Mouse (Mus musculus): ENCODE measurements at regions not wholly inside any gene's neighbourhood (a gene's known extent, or its start where the extent isn't known, plus 50 kb on each side); places are given as distances from the start of the nearest gene placed in this dataset.

DNA sequence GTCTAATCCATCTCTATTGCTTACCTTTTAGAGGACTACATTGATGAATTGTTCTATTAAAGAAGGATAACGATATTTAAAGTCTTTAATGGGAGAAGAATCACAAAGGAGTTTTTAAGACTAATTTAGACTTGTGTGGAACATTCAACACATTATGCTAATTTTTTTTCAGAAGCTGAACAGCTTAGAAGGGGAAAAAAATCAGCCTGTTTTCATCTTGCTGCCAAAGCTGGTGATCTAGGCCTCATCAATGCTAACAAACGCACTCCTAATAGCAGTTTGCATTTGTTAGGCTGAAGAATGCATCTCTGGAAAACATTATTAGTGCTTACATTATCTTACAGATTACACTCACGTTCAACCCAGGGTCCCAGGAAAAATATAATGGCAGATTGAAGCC, 126.2 kb downstream of the 9530068E07Rik start:
- DNase-seq (ENCODE audit: low read depth), result peak; percentile 65
- TF ChIP-seq CTCF (IDR thresholded peaks at IDR 0.05; ENCODE audit: borderline replicate concordance, extremely low read depth, insufficient read depth, insufficient read length), result no peak

- no peak for DNase-seq (ENCODE audit: low read depth)
- no peak for TF ChIP-seq POLR2A (IDR thresholded peaks at IDR 0.05; ENCODE audit: borderline replicate concordance, extremely low read depth, insufficient read depth, insufficient read length, poor library complexity, severe bottlenecking)
- no peak for TF ChIP-seq CTCF (IDR thresholded peaks at IDR 0.05; ENCODE audit: borderline replicate concordance, extremely low read depth, insufficient read depth, insufficient read length)
Observed at GRCm38 (mm10) chr11:52523191-52523590, 127.0 kb downstream of the 9530068E07Rik start.

DNA sequence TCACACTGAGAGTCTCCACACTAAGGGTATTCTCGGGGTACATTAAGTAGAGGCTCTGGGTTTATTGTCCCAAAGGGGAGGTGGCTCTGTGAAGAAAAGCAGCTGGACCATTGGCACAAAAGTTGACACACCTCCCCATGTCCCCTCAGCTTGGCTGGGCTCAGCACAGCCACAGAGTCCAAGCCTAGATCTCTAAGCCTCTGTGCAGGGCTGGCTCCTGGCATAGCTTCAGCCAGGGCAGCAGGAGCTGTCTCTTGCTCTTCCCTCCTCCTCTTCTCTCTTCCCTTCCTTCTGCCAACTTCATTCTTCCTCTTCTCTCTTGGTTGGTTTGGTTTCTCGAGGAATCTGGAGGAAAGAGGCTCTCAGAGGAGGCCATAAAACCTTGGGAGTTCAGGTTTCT, 127.4 kb downstream of the 9530068E07Rik start:
- TF ChIP-seq POLR2A (IDR thresholded peaks at IDR 0.05; ENCODE audit: borderline replicate concordance, extremely low read depth, insufficient read depth, insufficient read length, poor library complexity, severe bottlenecking), result no peak
- TF ChIP-seq CTCF (IDR thresholded peaks at IDR 0.05; ENCODE audit: borderline replicate concordance, extremely low read depth, insufficient read depth, insufficient read length), result no peak
- DNase-seq (ENCODE audit: low read depth), result no peak

DNA sequence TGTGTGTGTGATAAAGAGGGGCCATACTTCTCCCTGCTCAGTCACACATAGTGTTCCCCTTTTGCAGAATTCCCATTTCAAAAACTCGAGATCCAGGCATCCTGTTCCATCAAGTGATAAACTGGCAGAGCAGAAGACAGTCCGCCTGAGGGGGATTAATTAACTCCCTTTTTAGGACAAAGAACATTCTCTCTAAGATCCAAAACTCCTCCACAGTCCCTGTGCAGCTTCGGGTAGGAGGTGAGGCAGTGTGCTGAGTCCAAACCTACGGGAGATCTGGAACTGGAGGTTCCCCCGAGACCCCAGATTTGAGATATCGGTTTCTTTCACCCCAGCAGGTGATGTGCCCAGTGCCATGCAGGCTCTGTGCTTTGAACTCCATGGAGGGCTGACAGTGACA, 129.2 kb downstream of the 9530068E07Rik start:
- no peak for TF ChIP-seq POLR2A (IDR thresholded peaks at IDR 0.05; ENCODE audit: borderline replicate concordance, extremely low read depth, insufficient read depth, insufficient read length, poor library complexity, severe bottlenecking)
- no peak for TF ChIP-seq CTCF (IDR thresholded peaks at IDR 0.05; ENCODE audit: borderline replicate concordance, extremely low read depth, insufficient read depth, insufficient read length)

DNA sequence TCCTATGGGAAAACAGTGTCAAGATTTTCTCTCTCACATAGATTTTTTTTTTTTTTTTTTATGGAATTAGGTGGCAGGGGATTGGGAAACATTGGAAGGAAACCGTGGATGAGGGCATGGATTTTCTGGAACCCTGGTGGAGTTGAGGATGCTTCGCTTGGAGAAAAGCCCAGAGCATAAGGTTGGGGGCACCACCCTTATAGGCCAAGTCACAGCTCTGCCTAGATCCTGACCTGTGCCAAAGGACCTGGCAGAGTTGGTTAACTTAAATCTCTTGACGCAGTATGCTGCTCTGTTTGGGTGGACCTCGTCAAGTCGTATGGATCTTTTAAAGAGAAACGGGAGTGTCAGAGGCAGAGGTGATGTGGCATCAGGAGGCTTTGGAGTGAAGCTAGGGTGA, 130.1 kb downstream of the 9530068E07Rik start:
- no peak for DNase-seq (ENCODE audit: low read depth)
- no peak for TF ChIP-seq POLR2A (IDR thresholded peaks at IDR 0.05; ENCODE audit: borderline replicate concordance, extremely low read depth, insufficient read depth, insufficient read length, poor library complexity, severe bottlenecking)
- no peak for TF ChIP-seq CTCF (IDR thresholded peaks at IDR 0.05; ENCODE audit: borderline replicate concordance, extremely low read depth, insufficient read depth, insufficient read length)

More for the DNA sequence above, 129.2 kb downstream of the 9530068E07Rik start:
- DNase-seq (ENCODE audit: low read depth), result no peak

GRCm38 (mm10) chr11:52533379-52533778, 137.2 kb downstream of the 9530068E07Rik start:
- peak; percentile 31 for DNase-seq (ENCODE audit: low read depth)
- TF ChIP-seq CTCF (IDR thresholded peaks at IDR 0.05; ENCODE audit: borderline replicate concordance, extremely low read depth, insufficient read depth, insufficient read length) (no peak), POLR2A (IDR thresholded peaks at IDR 0.05; ENCODE audit: borderline replicate concordance, extremely low read depth, insufficient read depth, insufficient read length, poor library complexity, severe bottlenecking) (no peak)

GRCm38 (mm10) chr11:52534586-52534985, 138.4 kb downstream of the 9530068E07Rik start:
- DNase-seq (ENCODE audit: low read depth), result no peak
- no peak for TF ChIP-seq CTCF (IDR thresholded peaks at IDR 0.05; ENCODE audit: borderline replicate concordance, extremely low read depth, insufficient read depth, insufficient read length)
- no peak for TF ChIP-seq POLR2A (IDR thresholded peaks at IDR 0.05; ENCODE audit: borderline replicate concordance, extremely low read depth, insufficient read depth, insufficient read length, poor library complexity, severe bottlenecking)

DNA sequence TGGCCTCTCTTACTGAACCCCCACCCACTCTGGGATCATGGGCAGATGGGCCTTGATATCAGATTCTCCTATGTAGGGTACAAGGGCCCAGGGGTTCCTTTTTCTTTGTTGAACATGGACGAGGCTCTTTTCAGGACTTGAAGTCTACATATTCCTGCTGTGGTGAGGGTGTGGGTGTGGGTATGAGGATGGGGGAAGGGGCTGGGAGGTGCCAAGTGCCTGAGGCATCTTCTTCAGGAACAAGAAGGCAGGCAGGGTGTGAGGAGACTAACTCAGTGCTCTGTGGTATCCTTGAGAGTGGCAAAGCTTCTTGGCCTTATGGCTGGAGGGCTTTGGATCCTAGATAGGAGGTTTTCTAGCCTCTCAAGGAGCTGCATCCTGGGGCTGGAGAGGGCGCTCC, 140.0 kb downstream of the 9530068E07Rik start:
- DNase-seq (ENCODE audit: low read depth), result no peak
- TF ChIP-seq POLR2A (IDR thresholded peaks at IDR 0.05; ENCODE audit: borderline replicate concordance, extremely low read depth, insufficient read depth, insufficient read length, poor library complexity, severe bottlenecking), result no peak
- TF ChIP-seq CTCF (IDR thresholded peaks at IDR 0.05; ENCODE audit: borderline replicate concordance, extremely low read depth, insufficient read depth, insufficient read length), result no peak

DNA sequence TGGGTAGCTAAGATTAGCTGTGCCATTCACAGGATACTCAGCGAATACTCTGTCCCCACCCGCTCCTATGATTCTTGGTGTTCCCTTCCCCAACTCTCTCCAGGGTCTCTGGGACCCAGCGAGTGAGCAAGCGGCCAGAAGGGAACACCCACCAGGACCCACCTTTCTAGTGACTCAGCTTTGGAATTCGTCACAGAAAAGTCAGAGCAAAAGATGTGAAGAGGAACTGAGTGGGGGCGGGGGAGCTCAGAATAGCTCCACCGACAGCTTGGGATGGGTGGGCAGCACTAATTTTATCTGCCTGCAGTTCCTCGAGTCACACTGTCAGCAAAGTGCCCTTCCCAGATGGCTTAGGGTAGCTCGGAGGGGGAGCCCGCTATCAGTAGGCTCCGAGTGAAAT, 140.6 kb downstream of the 9530068E07Rik start:
- no peak for DNase-seq (ENCODE audit: low read depth)
- no peak for TF ChIP-seq CTCF (IDR thresholded peaks at IDR 0.05; ENCODE audit: borderline replicate concordance, extremely low read depth, insufficient read depth, insufficient read length)
- no peak for TF ChIP-seq POLR2A (IDR thresholded peaks at IDR 0.05; ENCODE audit: borderline replicate concordance, extremely low read depth, insufficient read depth, insufficient read length, poor library complexity, severe bottlenecking)

GRCm38 (mm10) chr11:52537819-52538435, 141.7 kb downstream of the 9530068E07Rik start:
- TF ChIP-seq POLR2A (IDR thresholded peaks at IDR 0.05; ENCODE audit: borderline replicate concordance, extremely low read depth, insufficient read depth, insufficient read length, poor library complexity, severe bottlenecking), result no peak
- TF ChIP-seq CTCF (IDR thresholded peaks at IDR 0.05; ENCODE audit: borderline replicate concordance, extremely low read depth, insufficient read depth, insufficient read length), result no peak
- DNase-seq (ENCODE audit: low read depth), result no peak

DNA sequence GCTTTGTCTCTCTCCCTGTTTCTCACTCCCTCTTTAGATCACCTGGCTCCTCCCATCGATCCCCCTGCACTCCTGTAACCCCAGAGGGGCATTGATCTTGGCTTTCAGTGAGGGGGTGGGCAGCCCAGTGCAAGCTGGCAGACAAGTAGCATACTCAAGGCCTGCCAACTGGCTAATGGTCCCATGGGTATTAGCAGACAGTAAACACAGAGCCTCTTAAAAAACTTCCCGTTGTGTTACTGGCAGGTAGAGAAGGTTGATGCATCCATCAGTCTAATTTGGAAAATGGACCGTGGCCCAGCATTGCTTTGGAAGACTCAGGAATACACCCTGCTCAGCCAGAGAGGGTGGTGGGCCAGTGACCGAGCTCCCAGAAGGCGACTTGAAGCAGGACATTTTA, 145.0 kb downstream of the 9530068E07Rik start:
- TF ChIP-seq POLR2A (IDR thresholded peaks at IDR 0.05; ENCODE audit: borderline replicate concordance, extremely low read depth, insufficient read depth, insufficient read length, poor library complexity, severe bottlenecking) (no peak), CTCF (IDR thresholded peaks at IDR 0.05; ENCODE audit: borderline replicate concordance, extremely low read depth, insufficient read depth, insufficient read length) (no peak)
- peak; percentile 49 for DNase-seq (ENCODE audit: low read depth)

DNA sequence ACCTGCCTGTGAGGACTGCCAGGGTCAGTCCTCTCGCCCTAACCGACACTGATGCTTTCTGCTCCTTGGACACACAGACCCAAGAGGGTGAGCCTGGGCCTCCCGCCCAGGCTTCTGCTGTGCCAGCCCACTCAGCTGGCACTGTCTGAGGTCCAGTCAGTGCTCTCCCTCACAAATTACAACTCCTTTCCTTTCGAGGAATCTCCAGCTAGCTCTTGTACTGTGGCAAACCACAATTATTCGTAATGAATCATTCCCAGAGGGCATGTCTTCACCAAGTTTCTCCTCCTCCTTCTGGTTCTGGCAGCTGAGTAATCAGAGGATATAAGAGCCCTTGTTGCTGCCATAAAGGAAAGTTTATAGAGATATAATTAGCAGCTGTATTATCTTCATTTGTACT, 155.2 kb downstream of the 9530068E07Rik start:
- no peak for DNase-seq (ENCODE audit: low read depth)
- TF ChIP-seq CTCF (IDR thresholded peaks at IDR 0.05; ENCODE audit: borderline replicate concordance, extremely low read depth, insufficient read depth, insufficient read length) (no peak), POLR2A (IDR thresholded peaks at IDR 0.05; ENCODE audit: borderline replicate concordance, extremely low read depth, insufficient read depth, insufficient read length, poor library complexity, severe bottlenecking) (no peak)
